ENCODE assay signal across 8 mouse cellular contexts in genomic region chr6:129534057-129534456, GRCm38 (mm10). TPM values are rescaled to one million over a fixed set of nuclear protein-coding genes. Genes with fewer than 3 reads are reported as not detected.
DNase-seq lines count a peak whose midpoint lies in the region; ATAC-seq lines count a peak whose summit lies in the region.

No protein-coding gene starts in this region.

- H3K27me3 ChIP-seq in lung, embryonic 15.5 days = no peaks in the 10 kb centered on the region
- H3K27me3 ChIP-seq in embryonic facial prominence, embryonic 11.5 days (ENCODE audit: control insufficient read depth, insufficient read depth, low read length) = no peaks in the 10 kb centered on the region
- no peaks in the 10 kb centered on the region for H3K27me3 ChIP-seq in intestine, embryonic 14.5 days (replicated peaks; ENCODE audit: control insufficient read depth, insufficient read depth, low read length)
- no peaks in the 10 kb centered on the region for H3K27me3 ChIP-seq in neural tube, embryonic 11.5 days (ENCODE audit: control insufficient read depth, insufficient read depth, low read length)

- H3K9ac ChIP-seq in lung, embryonic 15.5 days = peak overlapping the region; percentile 55
- H3K9ac ChIP-seq in embryonic facial prominence, embryonic 11.5 days (replicated peaks; ENCODE audit: low read length) = peak overlapping the region; percentile 77
- peak overlapping the region; percentile 74 for H3K9ac ChIP-seq in intestine, embryonic 14.5 days (ENCODE audit: low read length)
- peak overlapping the region; percentile 78 for H3K9ac ChIP-seq in neural tube, embryonic 11.5 days (ENCODE audit: low read length)

- H3K4me1 ChIP-seq in lung, embryonic 15.5 days = peaks cover 20% of the 10 kb centered on the region
- H3K4me1 ChIP-seq in embryonic facial prominence, embryonic 11.5 days (ENCODE audit: control insufficient read depth, insufficient read depth, low read length) = no peaks in the 10 kb centered on the region
- H3K4me1 ChIP-seq in intestine, embryonic 14.5 days (replicated peaks; ENCODE audit: control insufficient read depth, insufficient read depth, low read length) = peaks cover 20% of the 10 kb centered on the region
- H3K4me1 ChIP-seq in neural tube, embryonic 11.5 days (ENCODE audit: control insufficient read depth, insufficient read depth, low read length) = 0 out of 2 replicates have a peak, but pooled peaks cover 3% of the 10 kb centered on the region

- H3K27ac ChIP-seq in lung, embryonic 15.5 days = no peak overlapping the region
- H3K27ac ChIP-seq in embryonic facial prominence, embryonic 11.5 days (replicated peaks; ENCODE audit: low read depth, low read length) = no peak overlapping the region
- H3K27ac ChIP-seq in intestine, embryonic 14.5 days (ENCODE audit: low read depth) = no peak overlapping the region
- no peak overlapping the region for H3K27ac ChIP-seq in neural tube, embryonic 11.5 days (ENCODE audit: low read depth, low read length)

- H3K9me3 ChIP-seq in lung, embryonic 15.5 days = no peaks in the 10 kb centered on the region
- no peaks in the 10 kb centered on the region for H3K9me3 ChIP-seq in embryonic facial prominence, embryonic 11.5 days (replicated peaks; ENCODE audit: control insufficient read depth, low read length)
- no peaks in the 10 kb centered on the region for H3K9me3 ChIP-seq in intestine, embryonic 14.5 days (ENCODE audit: control insufficient read depth, low read length)
- H3K9me3 ChIP-seq in neural tube, embryonic 11.5 days (ENCODE audit: control insufficient read depth, low read length) = no peaks in the 10 kb centered on the region

- peak overlapping the region; percentile 92 for H3K4me2 ChIP-seq in lung, embryonic 15.5 days
- H3K4me2 ChIP-seq in embryonic facial prominence, embryonic 11.5 days (ENCODE audit: low read depth, low read length) = peak overlapping the region; percentile 81
- H3K4me2 ChIP-seq in intestine, embryonic 14.5 days (ENCODE audit: low read length) = peak overlapping the region; percentile 83
- H3K4me2 ChIP-seq in neural tube, embryonic 11.5 days (ENCODE audit: low read depth) = peak overlapping the region; percentile 62

- H3K4me3 ChIP-seq in lung, embryonic 15.5 days = peak overlapping the region; percentile 86
- H3K4me3 ChIP-seq in embryonic facial prominence, embryonic 11.5 days (ENCODE audit: low read depth, low read length) = peak overlapping the region; percentile 84
- peak overlapping the region; percentile 90 for H3K4me3 ChIP-seq in intestine, embryonic 14.5 days (ENCODE audit: low read depth, low read length)
- H3K4me3 ChIP-seq in neural tube, embryonic 11.5 days (ENCODE audit: low read depth, low read length) = peak overlapping the region; percentile 81

- WGBS in lung, embryonic 15.5 days = 8% methylated on average over 9 of the region's 9 CpGs
- 27% methylated on average over 9 of the region's 9 CpGs for WGBS in embryonic facial prominence, embryonic 11.5 days
- WGBS in intestine, embryonic 14.5 days = 13% methylated on average over 9 of the region's 9 CpGs
- 24% methylated on average over 9 of the region's 9 CpGs for whole genome bisulfite sequencing in neural tube, embryonic 11.5 days

- peak; percentile 43; the same call in 1 of the 2 replicates for ATAC-seq in lung, embryonic 15.5 days (ENCODE audit: borderline replicate concordance, extremely low read depth, low FRiP score, low TSS enrichment)
- no peak; the same call in 1 of the 2 replicates for ATAC-seq in embryonic facial prominence, embryonic 11.5 days (replicated peaks; ENCODE audit: insufficient number of reproducible peaks, low FRiP score, low TSS enrichment, low read depth)
- ATAC-seq in intestine, embryonic 14.5 days (replicated peaks; ENCODE audit: low FRiP score, low TSS enrichment, low read depth) = peak; percentile 44
- peak; percentile 21; the same call in 1 of the 2 replicates for ATAC-seq in neural tube, embryonic 11.5 days (ENCODE audit: insufficient read depth, low FRiP score, low TSS enrichment)

- no peak for DNase-seq in lung, postnatal 25 days (ENCODE audit: low spot score)
- peak; percentile 67 for DNase-seq in adipocyte (ENCODE audit: low spot score)
- peak; percentile 42 for DNase-seq in embryonic facial prominence, embryonic 11.5 days (ENCODE audit: low spot score)
- DNase-seq in intestine, embryonic 14.5 days (ENCODE audit: low spot score) = no peak
- DNase-seq in neural tube, embryonic 11.5 days (ENCODE audit: low spot score) = peak; percentile 21
- DNase-seq in gastrocnemius, postnatal 10 days = no peak
- no peak for DNase-seq in spleen, postnatal 36 days (ENCODE audit: low spot score in 2 of 2)

- H3K36me3 ChIP-seq in lung, embryonic 15.5 days = peaks cover 10% of the 10 kb centered on the region; the same call in 1 of the 2 replicates
- no peaks in the 10 kb centered on the region; the same call in 1 of the 2 replicates for H3K36me3 ChIP-seq in embryonic facial prominence, embryonic 11.5 days (replicated peaks; ENCODE audit: control insufficient read depth, insufficient read depth, low read depth, low read length)
- peaks cover 19% of the 10 kb centered on the region for H3K36me3 ChIP-seq in intestine, embryonic 14.5 days (ENCODE audit: control insufficient read depth, insufficient read depth, low read length)
- H3K36me3 ChIP-seq in neural tube, embryonic 11.5 days (ENCODE audit: control insufficient read depth, insufficient read depth, low read length) = no peaks in the 10 kb centered on the region

RNA-seq across cellular contexts. Expression of gene Gabarapl1, which starts 1.1 kb away (rescaled TPM):
- polyA plus RNA-seq in lung, embryonic 15.5 days (2015; fragmentation: Nextera tagmentation; extraction: Ambion mirVana) = 47.0 and 48.2 TPM in 2 replicates
- polyA plus RNA-seq in embryonic facial prominence, embryonic 11.5 days (2014; fragmentation: Nextera tagmentation; extraction: Ambion mirVana) = 17.5 and 19.4 TPM in 2 replicates
- polyA plus RNA-seq in intestine, embryonic 14.5 days (2014; fragmentation: Nextera tagmentation; extraction: Ambion mirVana) = 15.8 and 16.5 TPM in 2 replicates
- polyA plus RNA-seq in neural tube, embryonic 11.5 days (2014; fragmentation: Nextera tagmentation; extraction: Ambion mirVana) = 24.3 and 24.6 TPM in 2 replicates
- 10 to 100 TPM; 30.3 to 32.8 TPM for total RNA-seq in gastrocnemius, postnatal 10 days (2021)

RNA-seq across cellular contexts. Expression of gene Tmem52b, which starts 21.7 kb away (rescaled TPM):
- 0.19 and 0.27 TPM in 2 replicates for polyA plus RNA-seq in lung, embryonic 15.5 days (2015; fragmentation: Nextera tagmentation; extraction: Ambion mirVana)
- polyA plus RNA-seq in embryonic facial prominence, embryonic 11.5 days (2014; fragmentation: Nextera tagmentation; extraction: Ambion mirVana) = not detected in 2 replicates
- polyA plus RNA-seq in intestine, embryonic 14.5 days (2014; fragmentation: Nextera tagmentation; extraction: Ambion mirVana) = 0.23 TPM in 2 replicates
- polyA plus RNA-seq in neural tube, embryonic 11.5 days (2014; fragmentation: Nextera tagmentation; extraction: Ambion mirVana) = not detected in 2 replicates
- total RNA-seq in gastrocnemius, postnatal 10 days (2021) = not detected

RNA-seq across cellular contexts. Expression of gene Olr1, which starts 27.1 kb away (rescaled TPM):
- polyA plus RNA-seq in lung, embryonic 15.5 days (2015; fragmentation: Nextera tagmentation; extraction: Ambion mirVana) = 0.15 TPM in 1 of 2 replicates, not detected in the other
- polyA plus RNA-seq in embryonic facial prominence, embryonic 11.5 days (2014; fragmentation: Nextera tagmentation; extraction: Ambion mirVana) = 0.36 TPM in 1 of 2 replicates, not detected in the other
- 0.16 TPM in 1 of 2 replicates, not detected in the other for polyA plus RNA-seq in intestine, embryonic 14.5 days (2014; fragmentation: Nextera tagmentation; extraction: Ambion mirVana)
- not detected in 2 replicates for polyA plus RNA-seq in neural tube, embryonic 11.5 days (2014; fragmentation: Nextera tagmentation; extraction: Ambion mirVana)
- total RNA-seq in gastrocnemius, postnatal 10 days (2021) = under 1 TPM in 1 of 2 experiments, not detected in 1; 0.11 TPM

RNA-seq across cellular contexts. Expression of gene Klre1, which starts 43.6 kb away (rescaled TPM):
- not detected in 2 replicates for polyA plus RNA-seq in lung, embryonic 15.5 days (2015; fragmentation: Nextera tagmentation; extraction: Ambion mirVana)
- polyA plus RNA-seq in embryonic facial prominence, embryonic 11.5 days (2014; fragmentation: Nextera tagmentation; extraction: Ambion mirVana) = not detected in 2 replicates
- polyA plus RNA-seq in intestine, embryonic 14.5 days (2014; fragmentation: Nextera tagmentation; extraction: Ambion mirVana) = not detected in 2 replicates
- polyA plus RNA-seq in neural tube, embryonic 11.5 days (2014; fragmentation: Nextera tagmentation; extraction: Ambion mirVana) = not detected in 2 replicates
- not detected for total RNA-seq in gastrocnemius, postnatal 10 days (2021)

RNA-seq across cellular contexts. Expression of gene Klrd1, which starts 57.5 kb away (rescaled TPM):
- 0.55 TPM in 1 of 2 replicates, not detected in the other for polyA plus RNA-seq in lung, embryonic 15.5 days (2015; fragmentation: Nextera tagmentation; extraction: Ambion mirVana)
- not detected in 2 replicates for polyA plus RNA-seq in embryonic facial prominence, embryonic 11.5 days (2014; fragmentation: Nextera tagmentation; extraction: Ambion mirVana)
- polyA plus RNA-seq in intestine, embryonic 14.5 days (2014; fragmentation: Nextera tagmentation; extraction: Ambion mirVana) = 0.69 and 0.97 TPM in 2 replicates
- polyA plus RNA-seq in neural tube, embryonic 11.5 days (2014; fragmentation: Nextera tagmentation; extraction: Ambion mirVana) = not detected in 2 replicates
- not detected for total RNA-seq in gastrocnemius, postnatal 10 days (2021)

Comparison
In these comparisons a context has a peak if more than half of its experiments do, and no peak if none do; other contexts are left out.
1. DNase-seq: peak in adipocyte (single experiment), embryonic facial prominence, embryonic 11.5 days (single experiment) and neural tube, embryonic 11.5 days (single experiment); none in lung, postnatal 25 days (single experiment), intestine, embryonic 14.5 days (single experiment), gastrocnemius, postnatal 10 days (single experiment) and spleen, postnatal 36 days (0 of 2).
2. Peak in every context shown above with its lines, with median percentiles within 50 percentile points of each other: H3K4me2 ChIP-seq, H3K4me3 ChIP-seq and H3K9ac ChIP-seq.